Mouse (Mus musculus) left cerebral cortex, postnatal 25 days (tissue): ENCODE measurements at regions not wholly inside any gene's neighbourhood (a gene's known extent, or its start where the extent isn't known, plus 50 kb on each side); places are given as distances from the start of the nearest gene placed in this dataset.
A peak's percentile ranks its signal among the peaks of the same experiment; 100 is the strongest.

ENCODE experiments used
- DNase-seq, 2 experiments: peaks; one replicate each; pipeline ENCODE4 v3.0.0; 2022; ENCODE audit warnings: low spot score in 2 of 2, mixed read lengths in 1 of 2
- intact Hi-C: fragments of 180-260 bp; cut with DNase I; formaldehyde crosslinking; loops from one replicate; pipeline ENCODE4 v1.15.1; 2025

GRCm38 (mm10) chr13:54312405-54313185, 58.6 kb upstream of the Cplx2 start:
- DNase-seq = peak; percentile 77 to 96
- intact Hi-C loops = loop anchor here (2.0 to 5.0 kb wide), 2 partner anchors 44 to 55 kb away; no protein-coding TSS in a partner anchor

- DNase-seq = no peak
- intact Hi-C loops = no loop called here
These were observed 55.8 kb upstream of the Cplx2 start for GRCm38 (mm10) chr13:54315333-54315732.

GRCm38 (mm10) chr13:54316907-54317306, 54.2 kb upstream of the Cplx2 start:
- intact Hi-C loops = no loop called here
- no peak for DNase-seq

GRCm38 (mm10) chr13:54318161-54318560, 53.0 kb upstream of the Cplx2 start:
- DNase-seq = no peak
- intact Hi-C loops = no loop called here

- no peak for DNase-seq
- intact Hi-C loops = no loop called here
These were observed 52.5 kb upstream of the Cplx2 start for GRCm38 (mm10) chr13:54318601-54319000.

GRCm38 (mm10) chr13:54320212-54320611, 50.9 kb upstream of the Cplx2 start:
- intact Hi-C loops = no loop called here
- no peak for DNase-seq

- intact Hi-C loops = no loop called here
- no peak for DNase-seq
These were observed 50.1 kb upstream of the Cplx2 start for GRCm38 (mm10) chr13:54321011-54321410.
